Mouse (Mus musculus) left cerebral cortex, adult 11 months (tissue): Measurements from ENCODE around the gene Per2.
"Not testable (repeated sequence)": the region's sequence is repeated elsewhere in the genome, so short reads cannot be mapped to it uniquely, and the experiment has no call there.

Source experiments
- DNase-seq: peaks from one replicate; pipeline ENCODE4 v3.0.0; 2022; ENCODE audit warnings: low spot score

Gene Per2

DNA sequence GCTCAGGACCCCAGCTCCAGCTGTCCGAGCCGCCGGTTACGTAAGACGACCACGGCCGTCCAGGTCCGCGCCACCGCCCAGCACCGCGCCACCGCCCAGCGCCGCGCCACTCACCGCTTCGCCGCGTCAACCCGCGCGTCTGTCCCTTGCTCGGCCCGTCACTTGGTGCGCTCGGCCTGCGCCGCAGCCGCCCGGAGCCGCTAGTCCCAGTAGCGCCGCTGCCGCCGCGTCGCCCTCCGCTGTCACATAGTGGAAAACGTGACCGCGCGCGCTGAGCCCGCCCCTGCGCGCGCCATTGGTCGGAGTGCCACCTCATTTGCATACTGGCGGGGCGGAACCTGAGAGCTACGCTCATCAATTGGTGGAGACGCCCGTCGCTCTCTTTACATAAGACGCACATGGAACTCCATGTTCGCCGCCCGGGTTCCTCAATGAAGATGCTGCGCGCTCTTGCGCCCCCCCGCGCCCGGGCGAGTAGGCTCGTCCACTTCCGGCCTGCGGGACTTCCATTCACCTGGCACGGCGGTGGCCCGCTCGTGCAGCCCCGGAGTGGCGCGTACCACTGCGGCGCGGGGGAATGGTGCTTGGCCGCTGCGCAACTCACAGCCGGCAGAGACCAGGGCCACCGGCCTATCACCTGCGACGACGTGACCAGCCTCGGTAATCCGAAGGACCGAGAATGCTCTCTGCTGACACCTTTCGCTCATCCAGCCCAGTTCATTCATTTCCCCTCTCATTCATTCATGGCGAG is at the start of gene Per2:
Gene Per2 (minus strand): TSS at position 266 of the 751 bp plus-strand sequence.
- DNase-seq: peak; percentile 99

DNA sequence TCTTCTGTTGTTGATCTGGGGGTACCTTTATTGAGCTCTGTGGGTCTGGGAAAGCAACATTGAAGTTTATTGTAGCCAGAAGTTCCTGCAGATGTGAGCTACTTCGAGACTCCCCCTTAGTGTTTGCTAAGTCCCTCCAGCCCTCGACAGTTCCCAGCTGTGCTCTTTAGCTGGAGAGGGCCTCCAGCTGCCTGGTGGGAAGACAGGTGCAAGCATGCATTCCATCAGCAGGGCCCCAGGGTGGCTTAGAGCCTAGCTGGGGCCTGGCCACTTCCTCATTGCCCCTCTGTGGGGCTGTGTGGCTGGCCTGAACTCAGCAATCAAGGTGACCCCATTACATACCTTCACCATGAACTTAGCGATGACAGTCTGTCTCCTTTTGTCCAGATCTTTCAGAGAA is 45.5 kb upstream of the Per2 start:
- DNase-seq: no peak

DNA sequence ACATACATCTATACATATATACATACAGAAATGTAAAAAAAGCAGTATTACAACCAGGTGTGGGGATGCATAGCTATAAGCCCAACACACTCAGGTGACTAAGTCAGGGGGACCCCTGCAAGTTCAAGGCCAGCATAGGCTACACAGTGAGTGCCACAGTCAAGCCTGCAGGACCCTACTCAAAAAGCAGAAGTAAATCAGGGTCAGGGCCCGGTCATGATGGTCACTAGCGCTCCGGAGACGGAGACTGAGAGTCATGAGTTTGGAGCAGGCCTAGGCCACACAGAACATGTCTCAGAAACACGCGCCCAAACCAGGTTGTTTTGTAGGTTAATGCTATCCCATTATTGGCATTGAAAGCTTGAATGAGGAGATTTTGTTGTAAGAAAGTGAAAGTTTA is 39.5 kb upstream of the Per2 start:
- DNase-seq: no peak

DNA sequence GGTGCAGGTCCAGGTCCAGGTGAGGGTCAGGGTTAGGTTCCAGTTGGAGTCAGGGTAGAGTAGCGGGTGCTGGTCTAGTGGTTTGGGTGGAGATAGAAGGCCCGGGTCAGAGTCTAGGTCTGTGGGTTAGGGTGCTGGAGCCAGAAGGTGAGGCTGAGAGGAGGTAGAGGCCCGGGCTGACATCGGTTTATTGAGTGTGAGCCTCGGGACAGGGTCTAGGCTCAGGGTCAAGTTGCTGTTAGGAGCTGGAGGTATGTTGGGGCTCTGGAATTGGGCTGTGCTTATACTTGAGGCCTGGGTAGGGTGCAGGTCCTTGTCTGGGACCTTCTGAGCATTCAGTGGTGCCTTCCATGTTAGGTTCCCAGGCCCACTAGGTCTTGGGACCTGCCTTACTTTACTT is 36.2 kb upstream of the Per2 start:
- no peak for DNase-seq

DNA sequence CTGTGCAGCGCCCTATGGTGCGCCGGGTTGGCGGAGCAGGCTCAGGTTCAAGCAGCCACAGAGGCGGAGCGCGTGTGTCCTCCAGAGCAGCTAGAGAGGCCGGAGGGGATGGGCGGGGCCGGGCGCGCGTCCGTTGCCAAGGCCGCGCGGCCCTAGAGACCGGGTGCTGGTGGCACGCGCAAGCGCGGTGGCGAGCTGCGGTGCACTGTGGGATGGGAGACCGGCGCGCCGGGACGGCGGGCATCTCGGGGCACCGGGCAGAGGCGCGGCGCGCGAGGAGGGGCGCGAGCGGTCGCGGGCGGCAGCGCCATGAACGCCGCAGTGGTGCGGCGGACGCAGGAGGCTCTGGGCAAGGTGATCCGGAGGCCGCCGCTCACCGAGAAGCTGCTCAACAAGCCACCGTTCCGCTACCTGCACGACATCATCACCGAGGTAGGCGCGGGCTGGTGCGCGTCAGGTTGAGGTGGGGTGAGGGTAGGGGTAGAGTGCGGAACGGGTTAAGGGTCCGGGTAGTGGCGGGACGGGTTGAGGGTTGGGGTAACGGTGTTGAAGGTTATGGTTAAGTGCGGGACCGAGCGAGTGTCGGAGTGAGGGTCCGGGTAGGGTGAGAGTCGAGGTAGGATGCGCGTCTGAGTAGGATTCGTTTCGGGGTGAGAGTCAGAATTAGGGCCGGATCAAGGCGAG is 35.5 kb upstream of the Per2 start, which contains the start of gene Traf3ip1:
Gene Traf3ip1 (plus strand): TSS at position 191 of the 684 bp plus-strand sequence.
- DNase-seq: peak; percentile 88

DNA sequence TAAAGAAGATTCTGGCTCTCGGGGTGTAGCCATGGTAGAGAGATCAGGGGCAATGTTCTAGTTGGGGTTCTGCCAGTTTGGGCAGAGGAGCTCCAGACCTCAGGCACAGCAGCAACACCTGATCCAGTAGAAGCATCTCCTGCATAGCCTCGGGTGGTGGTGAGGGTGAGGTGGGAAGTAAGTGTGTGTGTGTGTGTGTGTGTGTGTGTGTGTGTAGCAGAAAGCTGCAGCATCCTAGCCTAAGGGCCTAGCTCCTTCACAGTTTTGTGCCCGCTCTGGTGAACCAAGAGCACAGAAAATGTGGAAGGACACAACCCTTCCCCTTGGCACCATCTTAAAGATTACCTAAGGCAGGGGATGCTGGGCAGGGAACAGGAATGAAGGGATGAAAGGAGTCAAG is 34.8 kb upstream of the Per2 start:
- DNase-seq: no peak

DNA sequence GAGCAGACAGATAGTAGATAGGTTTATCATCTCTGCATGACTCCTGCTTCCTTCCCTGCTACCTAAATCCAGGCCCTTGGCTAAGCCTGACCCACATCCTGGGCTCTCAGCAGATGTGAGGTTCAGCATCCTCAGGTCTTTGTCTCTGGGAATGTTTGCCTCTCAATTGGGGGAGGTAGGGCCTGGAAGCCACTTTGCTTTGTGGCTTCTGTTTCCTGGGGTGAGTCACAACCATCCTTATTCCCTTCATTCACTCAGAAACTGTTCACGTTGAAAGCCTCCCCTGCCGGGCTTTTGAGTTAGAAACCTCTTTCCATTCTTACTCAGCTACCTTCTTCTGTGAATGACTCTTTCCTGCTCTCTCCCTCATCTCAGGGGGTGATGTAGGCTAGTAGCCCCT is 33.6 kb upstream of the Per2 start:
- DNase-seq: no peak

DNA sequence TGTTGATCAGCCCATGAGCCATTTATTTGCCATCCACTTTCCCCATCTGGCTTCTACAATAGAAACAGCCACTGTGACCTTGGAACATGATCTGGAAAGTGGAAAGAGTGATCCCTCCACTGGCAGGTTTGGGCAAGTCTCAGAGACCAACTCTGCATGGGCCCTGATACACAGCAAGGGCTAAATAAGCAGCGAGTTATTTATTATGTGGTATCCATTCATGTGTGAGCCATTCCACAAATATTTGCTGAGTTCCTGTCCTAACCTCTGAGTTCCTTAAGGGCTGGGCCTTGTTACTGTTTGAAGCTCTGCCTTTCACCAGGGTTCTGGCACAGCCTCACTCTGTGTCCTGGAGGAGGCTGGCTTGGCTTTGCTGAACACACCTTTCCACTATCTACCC is 31.2 kb upstream of the Per2 start:
- DNase-seq: no peak

DNA sequence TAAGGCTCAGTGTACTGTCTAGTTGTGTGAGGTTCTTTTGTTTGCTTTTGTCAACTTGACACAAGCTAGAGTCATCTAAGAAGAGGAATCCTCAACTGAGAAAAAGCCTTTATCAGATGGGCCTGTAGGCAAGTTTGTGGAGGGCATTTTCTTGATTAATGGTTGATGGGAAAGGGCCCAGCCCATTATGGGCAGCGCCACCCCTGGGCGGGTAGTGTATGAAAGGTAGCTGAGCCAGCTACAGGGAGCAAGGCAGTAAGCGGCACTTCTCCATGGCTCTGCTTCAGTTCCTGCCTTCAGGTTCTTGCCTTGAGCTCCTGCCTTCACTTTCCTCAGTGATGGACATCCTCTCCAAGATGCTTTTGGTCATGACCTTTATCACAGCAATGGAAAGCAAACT is 27.0 kb upstream of the Per2 start:
- no peak for DNase-seq

DNA sequence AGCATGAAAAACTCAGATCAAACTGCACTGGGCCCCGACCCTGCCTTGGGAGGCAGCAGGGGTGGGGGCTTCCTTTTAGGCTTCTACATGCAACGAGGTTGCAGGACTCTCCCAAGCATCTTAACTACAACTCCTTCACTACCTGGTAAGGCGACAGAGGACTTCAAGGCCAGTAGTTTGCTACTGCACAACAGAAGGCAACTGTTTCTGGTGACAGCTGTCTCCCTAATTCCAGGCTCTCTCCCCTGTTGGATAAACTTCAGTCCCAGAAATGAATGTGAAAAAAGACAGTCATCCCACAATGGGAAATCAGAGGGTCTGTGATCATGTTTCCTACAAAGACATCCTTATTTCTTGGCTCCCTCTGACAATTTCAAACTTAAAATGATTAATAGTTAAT is 26.3 kb upstream of the Per2 start:
- no peak for DNase-seq

DNA sequence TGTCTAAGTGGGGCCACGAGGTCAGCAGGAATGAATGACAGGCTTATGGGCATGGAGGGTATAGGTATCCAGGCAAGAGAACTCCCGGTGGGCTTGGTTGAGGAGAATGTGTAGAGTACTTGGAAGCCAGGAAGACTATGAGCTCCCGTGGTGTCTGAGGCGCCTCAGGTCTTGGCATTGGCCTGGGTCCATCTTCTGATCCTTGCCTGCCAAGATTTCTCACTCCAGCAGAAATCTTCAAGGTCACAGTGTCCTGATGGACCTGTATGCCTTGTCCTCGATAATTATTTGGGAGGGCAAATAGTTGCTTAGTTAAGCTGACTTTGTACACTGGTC is 24.9 kb upstream of the Per2 start:
- no peak for DNase-seq

DNA sequence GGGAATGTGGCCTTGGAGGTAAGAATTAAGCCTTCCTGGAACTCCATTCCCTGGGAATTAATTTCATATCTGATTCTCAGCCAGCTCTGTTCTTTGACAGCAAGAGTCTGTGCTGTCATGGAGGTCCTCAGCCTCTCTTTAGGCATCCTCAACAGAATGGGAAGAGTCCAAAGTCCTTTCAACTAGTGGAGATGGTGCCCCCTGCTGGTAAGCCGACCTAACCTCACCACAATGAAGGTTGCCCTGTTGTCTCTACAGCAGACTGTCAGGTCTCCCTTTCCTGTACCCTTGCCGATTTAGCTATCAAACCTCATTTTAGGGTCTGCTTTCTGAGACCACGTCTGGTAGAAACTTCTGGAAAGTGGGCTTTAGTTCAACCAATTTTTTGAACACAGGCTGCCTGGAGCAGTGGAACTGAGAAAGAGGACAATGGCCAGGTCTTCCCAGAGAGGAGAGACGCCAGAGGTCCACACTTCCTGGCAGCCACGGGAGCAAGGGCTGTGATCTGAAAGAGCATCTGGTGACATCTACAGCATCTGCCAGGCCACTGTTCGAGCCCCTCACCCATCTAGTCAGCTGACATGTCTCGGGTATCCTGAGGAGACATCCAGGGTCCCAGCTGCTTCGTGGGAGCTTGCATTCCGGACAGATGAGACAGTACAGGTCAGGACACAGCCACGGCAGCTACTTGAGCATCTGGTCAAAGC is 24.3 kb upstream of the Per2 start:
- DNase-seq: peak; percentile 69

DNA sequence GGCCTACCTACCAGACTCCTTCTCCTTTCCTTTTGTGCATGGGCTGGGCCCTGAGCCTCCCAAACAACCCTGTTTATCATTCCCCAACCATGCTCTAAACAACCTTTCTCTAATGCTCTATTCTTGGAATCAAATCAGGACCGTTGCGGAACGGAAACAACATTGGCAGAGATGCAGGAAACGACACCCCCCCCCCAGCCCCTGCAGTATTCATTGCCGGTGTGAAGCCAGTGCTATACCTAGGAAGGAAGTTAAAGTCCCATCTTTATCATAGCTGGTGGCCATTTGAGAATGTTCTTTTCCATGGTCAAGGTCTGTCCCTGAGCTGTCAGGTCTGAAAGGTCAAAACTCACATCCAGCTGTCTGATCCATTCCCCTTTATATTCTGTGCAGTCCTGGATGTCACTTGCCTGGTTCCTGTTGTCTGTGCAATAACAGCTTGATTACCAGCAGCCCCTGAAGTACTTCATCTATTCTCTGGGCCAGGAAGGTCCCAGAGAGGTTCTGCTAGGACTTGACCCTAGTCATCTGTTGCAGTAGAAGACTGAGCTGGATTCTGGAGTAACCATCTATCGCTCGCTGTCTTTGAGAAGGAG is 23.6 kb upstream of the Per2 start:
- no peak for DNase-seq

DNA sequence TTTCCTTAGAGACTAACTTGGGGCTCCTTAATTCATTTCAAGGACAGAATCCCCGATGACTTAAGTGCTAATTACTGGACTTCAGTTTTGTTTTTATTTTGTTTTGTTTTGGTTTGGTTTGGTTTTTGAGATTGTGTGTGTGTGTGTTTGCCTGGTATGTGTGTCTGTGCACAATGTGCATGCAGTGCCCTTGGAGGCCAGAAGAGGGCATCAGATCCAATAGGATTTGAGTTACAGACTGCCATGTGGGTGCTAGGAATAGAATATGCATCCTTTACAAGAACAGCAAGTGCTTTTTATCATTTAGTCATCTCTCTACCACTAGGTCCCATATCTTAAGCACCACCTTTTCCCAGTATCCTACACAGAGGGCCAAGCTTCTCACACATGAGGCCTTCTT is 19.8 kb upstream of the Per2 start:
- no peak for DNase-seq

DNA sequence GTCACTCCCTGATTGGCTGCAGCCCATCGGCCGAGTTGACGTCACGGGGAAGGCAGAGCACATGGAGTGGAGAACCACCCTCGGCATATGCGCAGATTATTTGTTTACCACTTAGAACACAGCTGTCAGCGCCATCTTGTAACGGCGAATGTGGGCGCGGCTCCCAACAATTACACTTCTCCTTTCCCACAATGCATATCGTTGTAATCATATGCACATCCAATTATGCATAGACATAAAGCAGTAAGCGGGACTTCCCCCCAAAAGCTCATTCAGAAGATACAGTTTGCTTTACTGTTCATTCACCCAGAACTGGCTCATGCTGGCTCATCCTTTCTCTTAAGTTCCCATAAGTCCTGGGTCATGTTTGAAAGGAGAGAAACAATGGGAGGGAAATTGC is 19.0 kb upstream of the Per2 start:
- not testable (repeated sequence) for DNase-seq

DNA sequence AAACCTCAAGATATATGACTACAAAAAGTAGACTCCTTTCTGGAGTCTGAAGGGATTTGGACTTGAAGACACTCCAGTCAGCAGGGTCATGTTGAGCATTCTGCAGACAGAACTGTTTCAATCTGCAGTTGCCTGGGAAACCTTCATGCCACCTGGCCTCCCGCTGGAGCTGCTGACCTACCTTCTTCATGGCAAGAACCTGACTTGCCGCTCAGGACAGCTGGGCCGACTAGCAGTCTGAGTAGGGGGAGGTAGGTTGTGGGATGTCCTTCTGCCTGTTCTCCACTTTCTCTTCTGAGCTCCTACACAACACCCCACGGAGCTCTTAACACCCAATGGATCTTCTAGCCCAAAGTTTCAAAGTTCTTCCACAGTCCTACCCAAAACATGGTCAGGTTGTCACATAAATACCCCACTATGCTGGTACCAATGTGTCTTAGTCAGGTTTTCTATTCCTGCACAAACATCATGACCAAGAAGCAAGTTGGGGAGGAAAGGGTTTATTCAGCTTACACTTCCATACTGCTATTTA is 10.8 kb upstream of the Per2 start:
- DNase-seq: no peak

DNA sequence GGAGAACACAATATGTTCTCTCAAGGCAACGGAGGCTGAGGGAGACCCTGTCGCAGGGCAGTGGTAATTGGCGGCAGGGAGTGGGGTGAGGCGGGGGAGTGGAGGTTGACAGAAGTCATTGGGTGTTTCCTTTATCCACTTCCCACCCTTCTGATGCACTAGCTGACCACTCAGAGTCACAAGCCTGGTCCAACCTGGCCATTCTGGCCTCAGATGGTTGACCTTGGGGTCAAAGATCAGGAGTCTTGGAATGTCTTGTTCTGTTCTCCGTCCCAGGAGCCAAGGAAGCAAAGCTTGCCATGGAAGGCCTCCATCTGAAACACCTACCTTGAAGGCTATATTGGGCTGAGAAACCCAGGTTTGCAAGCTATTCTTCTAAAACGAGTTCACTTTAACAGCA is 7.1 kb upstream of the Per2 start:
- DNase-seq: no peak

DNA sequence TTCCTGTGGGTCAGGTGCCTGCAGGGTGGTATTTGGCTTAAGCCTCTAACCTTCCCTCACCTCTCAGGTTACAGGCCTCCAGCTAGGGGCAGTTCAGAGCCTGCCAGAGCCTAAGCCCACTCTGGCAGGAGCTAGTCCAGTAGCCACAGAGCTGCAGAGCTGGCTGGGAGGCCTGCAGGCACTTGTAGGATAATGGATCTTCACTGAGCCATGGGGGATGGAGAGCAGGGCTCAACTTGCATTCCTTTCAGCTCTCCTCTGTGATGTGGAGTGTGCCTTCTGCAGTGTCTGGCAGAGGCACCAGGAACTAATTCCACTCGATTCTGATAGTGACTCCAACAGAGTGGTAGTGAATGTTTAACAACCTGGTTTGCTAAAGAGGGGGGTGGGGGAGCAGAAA is 6.1 kb upstream of the Per2 start:
- no peak for DNase-seq

DNA sequence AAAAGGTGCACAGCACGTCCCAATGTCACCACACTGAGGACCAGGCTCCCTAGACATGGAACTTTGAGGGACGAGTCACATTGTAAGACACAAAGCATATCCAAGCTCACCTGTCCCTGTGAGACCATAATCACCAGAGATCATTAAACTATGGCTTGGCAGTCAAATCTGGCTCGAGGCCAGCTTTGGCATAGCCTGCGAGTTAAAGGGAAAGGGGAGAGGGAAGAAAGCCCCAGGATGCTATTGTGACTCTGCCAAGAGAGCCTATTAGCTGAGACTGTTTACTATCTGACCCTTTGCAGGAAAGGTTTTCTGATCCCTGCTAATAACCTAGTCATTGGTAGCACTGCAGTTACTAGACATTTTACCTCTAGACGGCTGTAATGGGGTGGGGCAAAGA is 5.3 kb upstream of the Per2 start:
- no peak for DNase-seq

DNA sequence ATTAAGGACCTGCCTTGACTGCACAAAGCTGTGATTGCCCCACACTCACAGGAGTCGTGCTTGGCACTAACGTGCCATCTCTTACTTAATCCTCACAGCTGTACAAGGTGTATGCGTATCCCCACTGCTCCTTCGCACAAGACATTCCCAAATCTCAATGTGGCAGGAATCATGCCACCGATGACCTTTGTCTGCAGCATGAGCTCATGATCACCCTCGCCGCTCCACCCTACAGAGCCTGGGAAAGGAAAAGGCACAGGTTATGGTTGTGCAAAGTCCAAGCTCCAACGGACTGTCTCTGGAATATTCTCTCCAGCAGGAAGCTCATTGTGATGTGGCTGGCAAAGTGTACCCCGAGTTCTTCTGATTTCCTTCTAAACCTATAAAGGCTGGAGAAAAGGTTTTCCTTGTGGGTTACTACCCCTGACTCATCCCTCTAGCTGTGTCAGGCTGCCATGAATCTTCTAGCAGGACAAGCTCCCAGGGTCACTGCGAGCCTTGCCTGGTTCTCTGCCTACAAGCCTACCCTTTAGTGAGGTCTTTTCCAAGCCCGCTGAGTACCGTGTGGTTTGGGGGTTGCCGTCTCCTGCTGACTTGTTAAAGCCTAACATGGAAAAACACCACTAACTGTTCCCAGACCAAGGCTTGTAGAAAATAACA is 4.3 kb upstream of the Per2 start:
- DNase-seq: no peak

DNA sequence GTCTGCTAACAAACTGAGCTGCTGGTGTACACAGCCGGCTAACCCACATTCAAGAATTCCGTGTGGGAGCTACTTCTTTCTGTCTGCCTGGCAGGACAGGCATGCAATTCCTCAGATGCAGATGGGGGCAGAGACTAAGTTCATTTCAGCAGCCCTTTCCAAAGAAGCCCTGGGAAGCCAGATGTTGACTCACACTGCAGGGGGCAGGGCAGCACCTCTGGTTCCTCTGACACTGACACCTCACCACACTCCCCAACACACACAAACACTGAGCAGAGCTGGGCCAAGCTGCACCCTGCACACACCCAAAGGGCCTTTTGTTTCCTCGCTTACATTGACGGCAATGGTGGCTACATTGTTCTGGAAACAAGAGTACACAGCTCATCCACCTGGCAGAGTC is 1.4 kb upstream of the Per2 start:
- DNase-seq: no peak

DNA sequence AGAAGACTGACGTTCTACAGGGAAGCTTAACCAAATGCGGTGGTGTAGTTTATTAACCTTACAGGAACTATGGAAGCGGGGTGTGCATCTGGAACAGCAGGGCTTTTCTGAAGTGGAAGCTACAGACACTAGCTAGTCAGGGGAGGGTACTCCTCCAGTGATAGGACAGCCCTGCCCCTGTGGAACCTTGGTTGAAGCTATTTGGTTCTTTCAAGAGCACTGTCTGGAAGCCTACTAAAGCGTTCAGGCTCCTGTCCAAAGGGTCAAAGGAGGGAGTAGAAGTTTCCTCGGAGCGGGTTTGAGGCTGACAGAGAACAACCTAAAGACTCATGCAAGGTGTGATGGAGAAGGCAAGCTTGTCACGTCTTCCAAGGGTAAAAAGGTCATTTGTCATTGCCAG is 945 bp upstream of the Per2 start:
- no peak for DNase-seq
